Mouse (Mus musculus): ENCODE results near the gene Cacng4. TPM values are rescaled to one million over a fixed set of nuclear protein-coding genes. Genes with fewer than 3 reads are reported as not detected.

Cacng4 gene
- polyA plus RNA-seq, 1 experiment from 2014 or later, result 0.99 TPM

GRCm38 (mm10) chr11:107762688-107763460, 31.5 kb downstream of the Cacng4 start:
- Histone ChIP-seq H3K36me3 (ENCODE audit: control insufficient read depth, insufficient read depth, low read length) (no peaks in the 10 kb centered on the region), H3K9ac (ENCODE audit: low read depth, low read length) (no peak overlapping the region), H3K4me2 (no peak overlapping the region), H3K4me1 (ENCODE audit: control insufficient read depth, insufficient read depth, low read length) (no peaks in the 10 kb centered on the region), H3K9me3 (replicated peaks; ENCODE audit: control insufficient read depth, low read length) (no peaks in the 10 kb centered on the region), H3K27me3 (ENCODE audit: control insufficient read depth, insufficient read depth, low read length) (no peaks in the 10 kb centered on the region; the same call in 1 of the 2 replicates), H3K27ac (ENCODE audit: low read depth, low read length) (no peak overlapping the region), H3K4me3 (ENCODE audit: low read depth, low read length) (no peak overlapping the region)
- WGBS (ENCODE audit: insufficient replicate concordance), result 41% methylated on average over 8 of the region's 8 CpGs
- no peak for ATAC-seq (replicated peaks; ENCODE audit: insufficient number of reproducible peaks, low FRiP score, low TSS enrichment)

- H3K4me3 ChIP-seq (ENCODE audit: low read depth, low read length), result no peak overlapping the region
- H3K27me3 ChIP-seq (ENCODE audit: control insufficient read depth, insufficient read depth, low read length), result no peaks in the 10 kb centered on the region; the same call in 1 of the 2 replicates
- H3K4me1 ChIP-seq (ENCODE audit: control insufficient read depth, insufficient read depth, low read length), result no peaks in the 10 kb centered on the region
- no peaks in the 10 kb centered on the region for H3K9me3 ChIP-seq (replicated peaks; ENCODE audit: control insufficient read depth, low read length)
- no peak for ATAC-seq (replicated peaks; ENCODE audit: insufficient number of reproducible peaks, low FRiP score, low TSS enrichment)
- no peak overlapping the region for H3K9ac ChIP-seq (ENCODE audit: low read depth, low read length)
- H3K36me3 ChIP-seq (ENCODE audit: control insufficient read depth, insufficient read depth, low read length), result no peaks in the 10 kb centered on the region
- H3K27ac ChIP-seq (ENCODE audit: low read depth, low read length), result no peak overlapping the region
- H3K4me2 ChIP-seq, result no peak overlapping the region
- 64% methylated on average over 10 of the region's 10 CpGs for WGBS (ENCODE audit: insufficient replicate concordance)
Observed at GRCm38 (mm10) chr11:107761790-107762500, 32.4 kb downstream of the Cacng4 start.

- Histone ChIP-seq H3K27ac (ENCODE audit: low read depth, low read length) (no peak overlapping the region), H3K4me1 (ENCODE audit: control insufficient read depth, insufficient read depth, low read length) (no peaks in the 10 kb centered on the region), H3K4me3 (ENCODE audit: low read depth, low read length) (no peak overlapping the region), H3K36me3 (ENCODE audit: control insufficient read depth, insufficient read depth, low read length) (no peaks in the 10 kb centered on the region), H3K9me3 (replicated peaks; ENCODE audit: control insufficient read depth, low read length) (no peaks in the 10 kb centered on the region), H3K27me3 (ENCODE audit: control insufficient read depth, insufficient read depth, low read length) (no peaks in the 10 kb centered on the region; the same call in 1 of the 2 replicates), H3K9ac (ENCODE audit: low read depth, low read length) (no peak overlapping the region), H3K4me2 (no peak overlapping the region)
- no peak for ATAC-seq (replicated peaks; ENCODE audit: insufficient number of reproducible peaks, low FRiP score, low TSS enrichment)
- WGBS (ENCODE audit: insufficient replicate concordance), result 56% methylated on average over 10 of the region's 10 CpGs
Observed at GRCm38 (mm10) chr11:107760001-107760400, 34.4 kb downstream of the Cacng4 start.

GRCm38 (mm10) chr11:107759516-107759915, 34.8 kb downstream of the Cacng4 start:
- no peak for ATAC-seq (replicated peaks; ENCODE audit: insufficient number of reproducible peaks, low FRiP score, low TSS enrichment)
- no peak overlapping the region for H3K9ac ChIP-seq (ENCODE audit: low read depth, low read length)
- no peak overlapping the region for H3K4me2 ChIP-seq
- no peak overlapping the region for H3K27ac ChIP-seq (ENCODE audit: low read depth, low read length)
- H3K9me3 ChIP-seq (replicated peaks; ENCODE audit: control insufficient read depth, low read length), result no peaks in the 10 kb centered on the region
- H3K27me3 ChIP-seq (ENCODE audit: control insufficient read depth, insufficient read depth, low read length), result no peaks in the 10 kb centered on the region; the same call in 1 of the 2 replicates
- H3K4me1 ChIP-seq (ENCODE audit: control insufficient read depth, insufficient read depth, low read length), result no peaks in the 10 kb centered on the region
- H3K4me3 ChIP-seq (ENCODE audit: low read depth, low read length), result no peak overlapping the region
- 64% methylated on average over 9 of the region's 9 CpGs for WGBS (ENCODE audit: insufficient replicate concordance)
- no peaks in the 10 kb centered on the region for H3K36me3 ChIP-seq (ENCODE audit: control insufficient read depth, insufficient read depth, low read length)

- Histone ChIP-seq H3K4me3 (ENCODE audit: low read depth, low read length) (no peak overlapping the region), H3K4me1 (ENCODE audit: control insufficient read depth, insufficient read depth, low read length) (no peaks in the 10 kb centered on the region), H3K9me3 (replicated peaks; ENCODE audit: control insufficient read depth, low read length) (no peaks in the 10 kb centered on the region), H3K9ac (ENCODE audit: low read depth, low read length) (no peak overlapping the region), H3K27ac (ENCODE audit: low read depth, low read length) (no peak overlapping the region), H3K27me3 (ENCODE audit: control insufficient read depth, insufficient read depth, low read length) (no peaks in the 10 kb centered on the region), H3K4me2 (no peak overlapping the region), H3K36me3 (ENCODE audit: control insufficient read depth, insufficient read depth, low read length) (no peaks in the 10 kb centered on the region)
- ATAC-seq (replicated peaks; ENCODE audit: insufficient number of reproducible peaks, low FRiP score, low TSS enrichment), result no peak
- 72% methylated on average over 5 of the region's 5 CpGs for WGBS (ENCODE audit: insufficient replicate concordance)
Observed at GRCm38 (mm10) chr11:107749114-107749513, 45.2 kb downstream of the Cacng4 start.

GRCm38 (mm10) chr11:107748243-107749035, 45.9 kb downstream of the Cacng4 start:
- Histone ChIP-seq H3K27ac (ENCODE audit: low read depth, low read length) (no peak overlapping the region), H3K4me3 (ENCODE audit: low read depth, low read length) (no peak overlapping the region), H3K9me3 (replicated peaks; ENCODE audit: control insufficient read depth, low read length) (no peaks in the 10 kb centered on the region), H3K4me2 (no peak overlapping the region), H3K9ac (ENCODE audit: low read depth, low read length) (no peak overlapping the region), H3K36me3 (ENCODE audit: control insufficient read depth, insufficient read depth, low read length) (no peaks in the 10 kb centered on the region), H3K4me1 (ENCODE audit: control insufficient read depth, insufficient read depth, low read length) (no peaks in the 10 kb centered on the region), H3K27me3 (ENCODE audit: control insufficient read depth, insufficient read depth, low read length) (no peaks in the 10 kb centered on the region)
- WGBS (ENCODE audit: insufficient replicate concordance), result 68% methylated on average over 5 of the region's 5 CpGs
- no peak for ATAC-seq (replicated peaks; ENCODE audit: insufficient number of reproducible peaks, low FRiP score, low TSS enrichment)

- Histone ChIP-seq H3K9ac (ENCODE audit: low read depth, low read length) (no peak overlapping the region), H3K36me3 (ENCODE audit: control insufficient read depth, insufficient read depth, low read length) (no peaks in the 10 kb centered on the region), H3K4me2 (no peak overlapping the region), H3K4me3 (ENCODE audit: low read depth, low read length) (no peak overlapping the region), H3K27ac (ENCODE audit: low read depth, low read length) (no peak overlapping the region), H3K9me3 (replicated peaks; ENCODE audit: control insufficient read depth, low read length) (no peaks in the 10 kb centered on the region), H3K27me3 (ENCODE audit: control insufficient read depth, insufficient read depth, low read length) (no peaks in the 10 kb centered on the region), H3K4me1 (ENCODE audit: control insufficient read depth, insufficient read depth, low read length) (no peaks in the 10 kb centered on the region)
- ATAC-seq (replicated peaks; ENCODE audit: insufficient number of reproducible peaks, low FRiP score, low TSS enrichment), result no peak
- 70% methylated on average over 3 of the region's 3 CpGs for WGBS (ENCODE audit: insufficient replicate concordance)
Observed at GRCm38 (mm10) chr11:107743100-107743499, 51.3 kb downstream of the Cacng4 start.

GRCm38 (mm10) chr11:107738418-107739099, 55.8 kb downstream of the Cacng4 start:
- no peak overlapping the region for H3K4me2 ChIP-seq
- 82% methylated on average over 20 of the region's 20 CpGs for WGBS (ENCODE audit: insufficient replicate concordance)
- H3K9ac ChIP-seq (ENCODE audit: low read depth, low read length), result no peak overlapping the region
- no peak overlapping the region for H3K27ac ChIP-seq (ENCODE audit: low read depth, low read length)
- no peaks in the 10 kb centered on the region for H3K36me3 ChIP-seq (ENCODE audit: control insufficient read depth, insufficient read depth, low read length)
- H3K4me3 ChIP-seq (ENCODE audit: low read depth, low read length), result no peak overlapping the region
- no peaks in the 10 kb centered on the region for H3K4me1 ChIP-seq (ENCODE audit: control insufficient read depth, insufficient read depth, low read length)
- H3K27me3 ChIP-seq (ENCODE audit: control insufficient read depth, insufficient read depth, low read length), result no peaks in the 10 kb centered on the region
- ATAC-seq (replicated peaks; ENCODE audit: insufficient number of reproducible peaks, low FRiP score, low TSS enrichment), result no peak
- H3K9me3 ChIP-seq (replicated peaks; ENCODE audit: control insufficient read depth, low read length), result no peaks in the 10 kb centered on the region

All from heart, embryonic 11.5 days (tissue).